Mouse (Mus musculus): Measurements from ENCODE around the gene Dyrk3. TPM values are rescaled to one million over a fixed set of nuclear protein-coding genes. Genes with fewer than 3 reads are reported as not detected.
A peak's percentile ranks its signal among the peaks of the same experiment; 100 is the strongest.

Dyrk3 gene
- polyA plus RNA-seq (2015; fragmentation: Nextera tagmentation; extraction: Ambion mirVana) = 2.3 and 2.4 TPM in 2 replicates

DNA sequence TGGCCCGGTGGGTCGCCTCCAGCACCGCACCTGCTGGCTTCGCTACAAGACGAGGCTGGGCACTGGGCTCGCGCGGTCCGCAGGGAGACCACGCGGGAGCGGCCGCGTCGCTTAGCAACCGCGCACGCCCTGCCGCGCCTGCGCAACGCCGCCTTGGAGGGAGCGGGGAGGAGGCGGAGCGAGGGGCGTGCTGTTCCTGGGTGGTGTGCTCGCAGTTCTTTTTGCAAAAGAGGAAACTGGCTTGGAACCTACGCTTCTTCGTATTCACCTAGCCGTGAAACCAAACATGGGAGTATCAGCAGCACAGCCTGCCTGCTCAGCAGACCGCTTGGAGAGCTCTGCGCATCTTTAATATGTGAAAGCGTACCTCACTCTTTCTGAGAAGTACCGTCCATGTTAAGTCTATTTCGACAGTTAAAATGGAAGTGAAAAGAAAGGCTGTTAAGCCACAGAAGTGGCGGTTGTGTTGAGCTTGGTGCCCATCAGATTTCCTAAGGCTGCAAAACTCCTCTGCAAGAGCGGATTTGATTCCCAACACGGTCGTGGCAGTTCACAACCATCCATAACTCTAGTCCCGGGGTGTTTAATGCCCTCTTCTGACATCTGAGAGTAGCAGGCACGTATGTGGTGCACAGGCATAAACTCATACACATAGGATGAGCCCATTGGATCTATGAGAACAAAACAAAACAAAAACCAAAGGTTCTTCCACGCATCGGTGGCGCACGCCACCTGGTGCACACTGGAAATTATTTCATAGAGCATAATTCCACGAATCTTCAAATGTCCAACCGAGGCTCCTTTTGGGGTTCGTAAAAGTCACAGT lies at the start of gene Dyrk3:
Gene Dyrk3, minus strand, starts transcription at position 150 of the 826 bp plus-strand sequence.
- peak; percentile 99 for ATAC-seq
- Histone ChIP-seq H3K9ac (ENCODE audit: low read depth, low read length) (peak within 1 kb of the TSS; percentile 79), H3K27me3 (replicated peaks; ENCODE audit: control insufficient read depth, insufficient read depth, low read length) (no peaks in the 10 kb centered on the region), H3K36me3 (ENCODE audit: control insufficient read depth, insufficient read depth, low read length) (no peaks in the 10 kb centered on the region), H3K27ac (ENCODE audit: low read length) (peak within 1 kb of the TSS; percentile 92), H3K9me3 (ENCODE audit: control insufficient read depth, low read length) (no peaks in the 10 kb centered on the region), H3K4me3 (ENCODE audit: low read length) (peak within 1 kb of the TSS; percentile 89), H3K4me2 (ENCODE audit: low read depth, low read length) (peak within 1 kb of the TSS; percentile 93), H3K4me1 (ENCODE audit: control insufficient read depth, insufficient read depth, low read length) (peaks cover 5% of the 10 kb centered on the region)
- WGBS = 3% methylated on average over 47 of the region's 49 CpGs

DNA sequence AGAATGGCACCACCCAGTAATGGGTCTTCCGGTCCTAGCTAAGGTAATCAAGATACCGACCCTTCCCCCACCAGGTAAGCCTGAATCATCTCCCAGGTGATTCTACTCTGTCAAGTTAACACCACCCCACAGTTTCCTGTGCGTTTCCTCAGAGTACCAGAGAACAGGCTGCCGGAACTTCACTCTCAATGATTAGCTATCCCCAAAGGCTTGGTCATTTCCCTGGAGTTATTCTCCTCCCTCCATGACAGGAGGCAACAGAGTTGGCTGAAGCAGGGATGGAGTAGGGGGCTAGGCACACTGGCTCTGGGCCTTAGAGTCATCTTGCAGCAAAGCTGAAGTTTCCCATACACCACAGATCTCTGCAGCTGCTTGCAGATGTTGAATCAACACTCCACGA lies 49.7 kb upstream of the Dyrk3 start:
- Histone ChIP-seq H3K27ac (ENCODE audit: low read length) (no peak overlapping the region), H3K4me1 (ENCODE audit: control insufficient read depth, insufficient read depth, low read length) (no peaks in the 10 kb centered on the region), H3K36me3 (ENCODE audit: control insufficient read depth, insufficient read depth, low read length) (no peaks in the 10 kb centered on the region), H3K4me2 (ENCODE audit: low read depth, low read length) (no peak overlapping the region), H3K9me3 (ENCODE audit: control insufficient read depth, low read length) (no peaks in the 10 kb centered on the region), H3K27me3 (replicated peaks; ENCODE audit: control insufficient read depth, insufficient read depth, low read length) (no peaks in the 10 kb centered on the region), H3K4me3 (ENCODE audit: low read length) (no peak overlapping the region), H3K9ac (ENCODE audit: low read depth, low read length) (no peak overlapping the region)
- ATAC-seq = no peak
- WGBS = 79% methylated on average over 5 of the region's 5 CpGs

DNA sequence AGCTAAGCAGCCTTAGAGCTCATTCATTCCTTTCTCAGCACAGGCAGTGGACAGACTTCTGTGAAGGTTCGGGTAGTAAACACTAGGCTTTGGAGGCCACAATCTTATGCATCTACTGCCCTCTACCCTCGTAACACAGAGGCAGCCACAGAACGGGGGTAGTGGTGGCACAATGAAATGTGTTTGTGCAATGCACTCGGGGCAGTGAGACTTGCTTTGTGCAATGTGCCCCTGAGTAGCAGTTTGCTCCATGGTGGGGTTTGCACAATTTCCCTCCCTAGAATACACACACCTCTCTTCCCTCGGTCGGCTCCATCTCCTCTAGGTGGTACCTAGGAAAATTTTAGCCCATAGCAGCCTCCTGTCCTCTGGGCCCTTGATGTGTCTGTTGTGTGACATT lies 48.9 kb upstream of the Dyrk3 start:
- H3K36me3 ChIP-seq (ENCODE audit: control insufficient read depth, insufficient read depth, low read length) = no peaks in the 10 kb centered on the region
- H3K9ac ChIP-seq (ENCODE audit: low read depth, low read length) = no peak overlapping the region
- H3K27me3 ChIP-seq (replicated peaks; ENCODE audit: control insufficient read depth, insufficient read depth, low read length) = no peaks in the 10 kb centered on the region
- no peak overlapping the region for H3K4me3 ChIP-seq (ENCODE audit: low read length)
- H3K9me3 ChIP-seq (ENCODE audit: control insufficient read depth, low read length) = no peaks in the 10 kb centered on the region
- no peak overlapping the region for H3K27ac ChIP-seq (ENCODE audit: low read length)
- no peaks in the 10 kb centered on the region for H3K4me1 ChIP-seq (ENCODE audit: control insufficient read depth, insufficient read depth, low read length)
- ATAC-seq = no peak
- no peak overlapping the region for H3K4me2 ChIP-seq (ENCODE audit: low read depth, low read length)
- 74% methylated on average over 6 of the region's 6 CpGs for WGBS

DNA sequence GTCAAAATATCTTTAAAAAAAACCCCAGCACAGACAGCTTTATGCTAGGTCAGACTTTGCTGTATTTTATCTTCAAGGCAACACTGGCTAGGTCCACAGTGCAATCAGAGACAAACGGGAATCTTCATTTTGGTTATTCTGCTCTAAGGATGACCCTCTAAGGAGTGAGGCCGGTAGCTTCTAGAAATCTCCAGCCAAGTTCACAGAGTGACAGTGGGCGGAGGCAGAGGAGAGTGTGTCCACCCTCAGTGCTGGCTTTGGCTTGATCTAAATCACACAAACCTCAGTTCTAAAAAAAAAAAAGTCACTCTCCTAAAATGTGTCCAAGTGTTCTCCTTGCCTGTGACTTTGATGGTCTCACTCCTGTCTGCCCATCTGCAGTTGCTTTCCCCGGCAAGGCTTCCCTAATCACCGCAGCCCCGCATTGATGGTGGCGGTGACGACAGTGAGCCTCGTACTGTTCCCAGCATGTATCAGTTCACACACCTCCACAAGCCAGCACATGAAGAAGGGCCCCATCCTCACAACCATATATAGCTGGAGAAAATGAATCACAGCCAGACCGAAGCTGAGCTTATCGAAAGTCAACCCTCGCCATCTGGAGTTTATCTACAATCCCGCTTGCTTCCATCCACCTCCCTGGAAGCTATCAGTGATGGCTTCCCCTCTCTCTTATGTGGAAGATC lies 47.8 kb upstream of the Dyrk3 start:
- Histone ChIP-seq H3K4me3 (ENCODE audit: low read length) (no peak overlapping the region), H3K27ac (ENCODE audit: low read length) (no peak overlapping the region), H3K9ac (ENCODE audit: low read depth, low read length) (no peak overlapping the region), H3K4me1 (ENCODE audit: control insufficient read depth, insufficient read depth, low read length) (no peaks in the 10 kb centered on the region), H3K27me3 (replicated peaks; ENCODE audit: control insufficient read depth, insufficient read depth, low read length) (no peaks in the 10 kb centered on the region), H3K9me3 (ENCODE audit: control insufficient read depth, low read length) (no peaks in the 10 kb centered on the region), H3K36me3 (ENCODE audit: control insufficient read depth, insufficient read depth, low read length) (no peaks in the 10 kb centered on the region), H3K4me2 (ENCODE audit: low read depth, low read length) (no peak overlapping the region)
- no peak for ATAC-seq
- WGBS = 73% methylated on average over 13 of the region's 13 CpGs

DNA sequence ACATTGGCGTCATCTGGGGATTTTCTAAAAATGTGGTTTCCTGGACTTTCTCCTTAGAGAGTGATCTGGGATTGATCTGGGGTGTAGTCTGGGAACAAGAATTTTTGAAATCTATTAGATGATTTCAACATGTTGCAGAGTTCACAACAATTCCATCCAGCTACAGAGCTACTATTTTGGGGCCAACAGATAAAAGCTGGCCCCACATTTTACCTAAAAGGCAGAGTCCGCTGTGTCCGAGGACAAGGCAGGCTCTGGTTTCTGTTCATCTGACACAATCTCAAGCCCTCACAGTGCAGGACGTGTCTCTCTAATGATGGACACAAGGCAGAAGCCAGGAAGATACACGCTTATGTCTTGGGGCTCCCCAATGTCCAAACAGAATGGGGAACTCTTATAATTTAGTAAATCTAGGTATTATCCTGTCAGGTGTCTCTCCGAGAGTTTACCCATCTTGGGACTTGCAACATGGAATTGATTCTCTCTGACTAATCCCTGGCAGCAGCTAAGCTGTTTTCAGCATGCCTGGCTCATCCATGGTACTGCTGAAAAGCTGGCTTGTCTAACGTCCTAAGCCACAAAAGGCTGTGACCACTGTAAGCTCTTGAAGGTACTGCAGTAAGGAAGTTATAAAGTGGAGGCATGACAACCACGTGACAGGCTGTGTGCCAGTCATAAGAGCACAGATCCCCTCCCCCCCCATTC lies 47.0 kb upstream of the Dyrk3 start:
- H3K4me3 ChIP-seq (ENCODE audit: low read length) = no peak overlapping the region
- no peak overlapping the region for H3K27ac ChIP-seq (ENCODE audit: low read length)
- H3K9me3 ChIP-seq (ENCODE audit: control insufficient read depth, low read length) = no peaks in the 10 kb centered on the region
- no peaks in the 10 kb centered on the region for H3K27me3 ChIP-seq (replicated peaks; ENCODE audit: control insufficient read depth, insufficient read depth, low read length)
- ATAC-seq = no peak
- H3K4me1 ChIP-seq (ENCODE audit: control insufficient read depth, insufficient read depth, low read length) = no peaks in the 10 kb centered on the region
- no peak overlapping the region for H3K4me2 ChIP-seq (ENCODE audit: low read depth, low read length)
- WGBS = 75% methylated on average over 8 of the region's 8 CpGs
- no peaks in the 10 kb centered on the region for H3K36me3 ChIP-seq (ENCODE audit: control insufficient read depth, insufficient read depth, low read length)
- H3K9ac ChIP-seq (ENCODE audit: low read depth, low read length) = no peak overlapping the region

DNA sequence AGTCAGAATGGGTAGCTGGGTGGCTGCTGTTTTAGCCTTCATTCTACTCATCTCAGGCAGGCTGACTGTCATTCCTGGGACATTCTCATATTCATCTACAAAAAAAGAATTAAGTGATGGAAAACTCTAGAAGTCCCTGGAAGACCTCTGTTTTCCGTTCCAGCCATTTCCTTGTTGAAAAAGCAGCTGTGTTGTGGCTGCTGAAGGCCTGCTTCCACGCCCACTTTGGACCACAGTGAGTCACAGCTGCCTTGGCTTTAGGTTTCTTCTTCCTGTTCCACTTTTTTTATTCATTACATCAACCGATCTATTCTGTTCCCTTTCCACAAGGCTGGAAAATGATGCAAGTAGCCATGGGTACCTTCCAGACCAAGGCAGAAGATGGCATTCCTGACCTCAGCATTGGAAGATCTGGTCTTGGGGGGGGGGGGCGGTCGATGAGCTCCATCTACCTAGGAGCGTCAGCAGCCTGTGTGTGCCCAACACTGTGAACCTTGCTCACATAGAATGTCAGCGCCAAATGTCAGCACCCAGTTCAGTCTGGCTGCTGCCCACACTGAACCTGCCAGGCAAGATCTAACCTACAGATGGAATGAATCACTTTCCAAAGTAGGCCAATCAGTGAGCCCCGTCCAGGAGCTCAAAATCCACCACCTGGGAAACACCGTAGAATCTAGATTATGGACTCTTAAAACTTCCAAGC lies 46.3 kb upstream of the Dyrk3 start:
- Histone ChIP-seq H3K4me2 (ENCODE audit: low read depth, low read length) (no peak overlapping the region), H3K9me3 (ENCODE audit: control insufficient read depth, low read length) (no peaks in the 10 kb centered on the region), H3K4me3 (ENCODE audit: low read length) (no peak overlapping the region), H3K4me1 (ENCODE audit: control insufficient read depth, insufficient read depth, low read length) (no peaks in the 10 kb centered on the region), H3K27ac (ENCODE audit: low read length) (no peak overlapping the region), H3K9ac (ENCODE audit: low read depth, low read length) (no peak overlapping the region), H3K36me3 (ENCODE audit: control insufficient read depth, insufficient read depth, low read length) (no peaks in the 10 kb centered on the region), H3K27me3 (replicated peaks; ENCODE audit: control insufficient read depth, insufficient read depth, low read length) (no peaks in the 10 kb centered on the region)
- no peak for ATAC-seq
- 78% methylated on average over 9 of the region's 9 CpGs for WGBS

DNA sequence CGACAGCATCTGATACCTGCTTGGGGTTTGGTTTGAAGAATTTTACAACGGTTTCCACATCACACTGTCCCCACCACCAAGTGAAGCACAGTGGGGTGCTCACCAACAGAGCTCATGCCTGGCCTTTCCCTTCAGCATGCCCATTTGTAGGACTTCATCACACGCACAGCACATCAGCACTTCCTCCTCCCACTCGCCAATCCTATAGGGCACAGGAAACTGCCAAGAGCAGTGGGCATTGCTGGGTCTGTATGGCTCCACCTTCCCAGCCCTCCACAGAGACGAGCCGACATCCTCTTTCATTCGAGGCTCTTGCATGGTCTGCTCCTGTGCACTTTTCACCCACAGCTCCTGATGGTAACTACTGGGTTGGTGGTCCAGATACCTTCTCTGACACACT lies 45.1 kb upstream of the Dyrk3 start:
- H3K4me1 ChIP-seq (ENCODE audit: control insufficient read depth, insufficient read depth, low read length) = no peaks in the 10 kb centered on the region
- no peak overlapping the region for H3K27ac ChIP-seq (ENCODE audit: low read length)
- no peak overlapping the region for H3K4me3 ChIP-seq (ENCODE audit: low read length)
- ATAC-seq = no peak
- no peak overlapping the region for H3K9ac ChIP-seq (ENCODE audit: low read depth, low read length)
- H3K27me3 ChIP-seq (replicated peaks; ENCODE audit: control insufficient read depth, insufficient read depth, low read length) = no peaks in the 10 kb centered on the region
- H3K36me3 ChIP-seq (ENCODE audit: control insufficient read depth, insufficient read depth, low read length) = no peaks in the 10 kb centered on the region
- 87% methylated on average over 7 of the region's 7 CpGs for WGBS
- no peak overlapping the region for H3K4me2 ChIP-seq (ENCODE audit: low read depth, low read length)
- no peaks in the 10 kb centered on the region for H3K9me3 ChIP-seq (ENCODE audit: control insufficient read depth, low read length)

DNA sequence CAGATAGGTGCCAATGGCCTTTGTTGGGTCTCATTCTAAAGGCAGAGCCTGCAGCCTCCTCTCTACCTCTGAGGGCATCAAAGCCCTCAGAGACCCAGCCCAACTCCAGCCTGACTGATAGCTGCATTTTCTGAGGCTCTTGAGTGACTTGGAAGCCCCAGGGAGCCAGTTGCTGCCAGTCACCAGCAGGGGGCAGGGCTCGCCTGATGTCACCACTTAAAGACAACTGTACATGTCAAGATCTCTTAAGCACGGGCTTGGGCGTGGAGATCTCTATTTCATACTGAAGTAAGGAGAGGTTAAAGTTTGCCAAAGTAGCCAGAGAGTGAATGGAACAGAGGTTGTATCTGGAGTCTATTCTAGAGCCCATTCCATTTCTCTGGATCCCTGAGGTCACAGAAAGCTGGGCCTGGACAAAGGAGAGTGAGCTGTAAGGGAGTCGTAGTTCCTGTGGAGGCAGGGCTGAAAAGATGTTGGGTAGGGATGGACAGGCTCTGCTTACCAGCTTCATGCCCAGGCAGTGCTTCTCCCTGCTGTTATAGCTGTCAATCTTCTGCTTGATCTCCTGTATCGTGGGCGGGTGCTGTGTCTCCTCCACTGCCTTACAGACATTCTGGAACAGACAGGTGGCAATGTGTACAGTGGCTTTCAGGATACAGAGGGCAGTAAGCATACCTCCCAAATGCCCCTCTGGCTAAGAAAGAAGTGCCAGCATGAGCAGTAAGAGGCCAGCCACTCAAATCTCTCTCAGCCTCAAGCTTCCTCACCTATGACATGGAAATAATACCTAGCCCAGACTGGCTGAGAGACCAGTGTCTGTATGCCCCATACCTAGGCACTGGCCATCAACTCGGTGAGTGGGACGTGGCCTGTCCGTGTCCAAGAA lies 43.7 kb upstream of the Dyrk3 start:
- Histone ChIP-seq H3K27ac (ENCODE audit: low read length) (no peak overlapping the region), H3K4me3 (ENCODE audit: low read length) (no peak overlapping the region), H3K9ac (ENCODE audit: low read depth, low read length) (no peak overlapping the region), H3K4me2 (ENCODE audit: low read depth, low read length) (no peak overlapping the region), H3K36me3 (ENCODE audit: control insufficient read depth, insufficient read depth, low read length) (no peaks in the 10 kb centered on the region), H3K9me3 (ENCODE audit: control insufficient read depth, low read length) (no peaks in the 10 kb centered on the region), H3K27me3 (replicated peaks; ENCODE audit: control insufficient read depth, insufficient read depth, low read length) (no peaks in the 10 kb centered on the region), H3K4me1 (ENCODE audit: control insufficient read depth, insufficient read depth, low read length) (no peaks in the 10 kb centered on the region)
- ATAC-seq = peak; percentile 63
- 64% methylated on average over 9 of the region's 9 CpGs for WGBS
